Mouse (Mus musculus): ENCODE results near the gene Gm2663. TPM values are rescaled to one million over a fixed set of nuclear protein-coding genes. Genes with fewer than 3 reads are reported as not detected.
"Not testable (repeated sequence)": the region's sequence is repeated elsewhere in the genome, so short reads cannot be mapped to it uniquely, and the experiment has no call there.

The Gm2663 gene
- polyA plus RNA-seq, 1 experiment from 2014 or later = not detected

GRCm38 (mm10) chr6:41032231-41032630 is 33.0 kb upstream of the Gm2663 start:
- Histone ChIP-seq H3K36me3 (ENCODE audit: control insufficient read depth, insufficient read depth, low read length) (no peaks in the 10 kb centered on the region), H3K27me3 (ENCODE audit: control insufficient read depth, insufficient read depth, low read length) (no peaks in the 10 kb centered on the region), H3K4me1 (replicated peaks; ENCODE audit: control insufficient read depth, insufficient read depth, low read length) (no peaks in the 10 kb centered on the region), H3K4me2 (replicated peaks; ENCODE audit: low read depth, low read length) (no peak overlapping the region), H3K9me3 (ENCODE audit: control insufficient read depth, low read length) (no peaks in the 10 kb centered on the region), H3K27ac (ENCODE audit: low read depth, low read length) (no peak overlapping the region), H3K4me3 (ENCODE audit: low read depth, low read length) (no peak overlapping the region), H3K9ac (ENCODE audit: low read depth, low read length) (no peak overlapping the region)
- WGBS = 89% methylated on average over 3 of the region's 3 CpGs
- ATAC-seq (ENCODE audit: low FRiP score) = no peak
- no peak for DNase-seq (ENCODE audit: low spot score)

- H3K4me2 ChIP-seq (replicated peaks; ENCODE audit: low read depth, low read length) = no peak overlapping the region
- H3K27me3 ChIP-seq (ENCODE audit: control insufficient read depth, insufficient read depth, low read length) = no peaks in the 10 kb centered on the region
- H3K27ac ChIP-seq (ENCODE audit: low read depth, low read length) = no peak overlapping the region
- no peak overlapping the region for H3K9ac ChIP-seq (ENCODE audit: low read depth, low read length)
- H3K4me1 ChIP-seq (replicated peaks; ENCODE audit: control insufficient read depth, insufficient read depth, low read length) = no peaks in the 10 kb centered on the region
- H3K9me3 ChIP-seq (ENCODE audit: control insufficient read depth, low read length) = no peaks in the 10 kb centered on the region
- no peaks in the 10 kb centered on the region for H3K36me3 ChIP-seq (ENCODE audit: control insufficient read depth, insufficient read depth, low read length)
- H3K4me3 ChIP-seq (ENCODE audit: low read depth, low read length) = no peak overlapping the region
- DNase-seq (ENCODE audit: low spot score) (no peak), ATAC-seq (ENCODE audit: low FRiP score) (no peak)
- WGBS = 84% methylated on average over 3 of the region's 3 CpGs
These were observed 31.5 kb upstream of the Gm2663 start for GRCm38 (mm10) chr6:41030821-41031220.

- DNase-seq (ENCODE audit: low spot score) = no peak
- Histone ChIP-seq H3K9ac (ENCODE audit: low read depth, low read length) (no peak overlapping the region), H3K4me1 (replicated peaks; ENCODE audit: control insufficient read depth, insufficient read depth, low read length) (no peaks in the 10 kb centered on the region), H3K36me3 (ENCODE audit: control insufficient read depth, insufficient read depth, low read length) (no peaks in the 10 kb centered on the region), H3K27me3 (ENCODE audit: control insufficient read depth, insufficient read depth, low read length) (no peaks in the 10 kb centered on the region), H3K27ac (ENCODE audit: low read depth, low read length) (no peak overlapping the region), H3K9me3 (ENCODE audit: control insufficient read depth, low read length) (no peaks in the 10 kb centered on the region), H3K4me3 (ENCODE audit: low read depth, low read length) (no peak overlapping the region), H3K4me2 (replicated peaks; ENCODE audit: low read depth, low read length) (no peak overlapping the region)
- no peak for ATAC-seq (ENCODE audit: low FRiP score)
- 55% methylated on average over 2 of the region's 2 CpGs for WGBS
These were observed 27.8 kb upstream of the Gm2663 start for GRCm38 (mm10) chr6:41027053-41027452.

- H3K4me2 ChIP-seq (replicated peaks; ENCODE audit: low read depth, low read length) = no peak overlapping the region
- H3K4me3 ChIP-seq (ENCODE audit: low read depth, low read length) = no peak overlapping the region
- no peaks in the 10 kb centered on the region for H3K27me3 ChIP-seq (ENCODE audit: control insufficient read depth, insufficient read depth, low read length)
- no peak overlapping the region for H3K27ac ChIP-seq (ENCODE audit: low read depth, low read length)
- H3K9ac ChIP-seq (ENCODE audit: low read depth, low read length) = no peak overlapping the region
- WGBS = 68% methylated on average over 2 of the region's 2 CpGs
- no peak for ATAC-seq (ENCODE audit: low FRiP score)
- H3K4me1 ChIP-seq (replicated peaks; ENCODE audit: control insufficient read depth, insufficient read depth, low read length) = no peaks in the 10 kb centered on the region
- no peak for DNase-seq (ENCODE audit: low spot score)
- H3K36me3 ChIP-seq (ENCODE audit: control insufficient read depth, insufficient read depth, low read length) = no peaks in the 10 kb centered on the region
- no peaks in the 10 kb centered on the region for H3K9me3 ChIP-seq (ENCODE audit: control insufficient read depth, low read length)
These were observed 26.8 kb upstream of the Gm2663 start for GRCm38 (mm10) chr6:41025873-41026650.

GRCm38 (mm10) chr6:41019140-41019539 is 19.9 kb upstream of the Gm2663 start:
- H3K9me3 ChIP-seq (ENCODE audit: control insufficient read depth, low read length) = no peaks in the 10 kb centered on the region
- DNase-seq (ENCODE audit: low spot score) (no peak), ATAC-seq (ENCODE audit: low FRiP score) (no peak)

GRCm38 (mm10) chr6:41018629-41019028 is 19.4 kb upstream of the Gm2663 start:
- Histone ChIP-seq H3K4me1 (replicated peaks; ENCODE audit: control insufficient read depth, insufficient read depth, low read length) (no peaks in the 10 kb centered on the region), H3K9me3 (ENCODE audit: control insufficient read depth, low read length) (no peaks in the 10 kb centered on the region), H3K4me3 (ENCODE audit: low read depth, low read length) (no peak overlapping the region), H3K9ac (ENCODE audit: low read depth, low read length) (no peak overlapping the region), H3K27me3 (ENCODE audit: control insufficient read depth, insufficient read depth, low read length) (no peaks in the 10 kb centered on the region), H3K4me2 (replicated peaks; ENCODE audit: low read depth, low read length) (no peak overlapping the region), H3K27ac (ENCODE audit: low read depth, low read length) (no peak overlapping the region), H3K36me3 (ENCODE audit: control insufficient read depth, insufficient read depth, low read length) (no peaks in the 10 kb centered on the region)
- 82% methylated on average over 2 of the region's 2 CpGs for WGBS
- ATAC-seq (ENCODE audit: low FRiP score) (no peak), DNase-seq (ENCODE audit: low spot score) (no peak)

More at GRCm38 (mm10) chr6:41019140-41019539, 19.9 kb upstream of the Gm2663 start:
- Histone ChIP-seq H3K36me3 (ENCODE audit: control insufficient read depth, insufficient read depth, low read length) (no peaks in the 10 kb centered on the region), H3K27ac (ENCODE audit: low read depth, low read length) (no peak overlapping the region), H3K9ac (ENCODE audit: low read depth, low read length) (no peak overlapping the region), H3K4me3 (ENCODE audit: low read depth, low read length) (no peak overlapping the region), H3K27me3 (ENCODE audit: control insufficient read depth, insufficient read depth, low read length) (no peaks in the 10 kb centered on the region), H3K4me1 (replicated peaks; ENCODE audit: control insufficient read depth, insufficient read depth, low read length) (no peaks in the 10 kb centered on the region), H3K4me2 (replicated peaks; ENCODE audit: low read depth, low read length) (no peak overlapping the region)
- 85% methylated on average over 2 of the region's 2 CpGs for WGBS

- no peaks in the 10 kb centered on the region for H3K9me3 ChIP-seq (ENCODE audit: control insufficient read depth, low read length)
- no peaks in the 10 kb centered on the region for H3K36me3 ChIP-seq (ENCODE audit: control insufficient read depth, insufficient read depth, low read length)
- H3K27ac ChIP-seq (ENCODE audit: low read depth, low read length) = no peak overlapping the region
- 74% methylated on average over 4 of the region's 4 CpGs for WGBS
- H3K4me2 ChIP-seq (replicated peaks; ENCODE audit: low read depth, low read length) = no peak overlapping the region
- H3K9ac ChIP-seq (ENCODE audit: low read depth, low read length) = no peak overlapping the region
- DNase-seq (ENCODE audit: low spot score) (no peak), ATAC-seq (ENCODE audit: low FRiP score) (peak; percentile 54; the same call in 1 of the 2 replicates)
- no peaks in the 10 kb centered on the region for H3K4me1 ChIP-seq (replicated peaks; ENCODE audit: control insufficient read depth, insufficient read depth, low read length)
- H3K4me3 ChIP-seq (ENCODE audit: low read depth, low read length) = no peak overlapping the region
- H3K27me3 ChIP-seq (ENCODE audit: control insufficient read depth, insufficient read depth, low read length) = no peaks in the 10 kb centered on the region
These were observed 15.8 kb upstream of the Gm2663 start for GRCm38 (mm10) chr6:41015065-41015464.

- ATAC-seq (ENCODE audit: low FRiP score); H3K9me3 ChIP-seq (ENCODE audit: control insufficient read depth, low read length); H3K9ac ChIP-seq (ENCODE audit: low read depth, low read length); H3K36me3 ChIP-seq (ENCODE audit: control insufficient read depth, insufficient read depth, low read length); H3K4me1 ChIP-seq (replicated peaks; ENCODE audit: control insufficient read depth, insufficient read depth, low read length); H3K4me2 ChIP-seq (replicated peaks; ENCODE audit: low read depth, low read length); H3K27me3 ChIP-seq (ENCODE audit: control insufficient read depth, insufficient read depth, low read length); H3K4me3 ChIP-seq (ENCODE audit: low read depth, low read length); DNase-seq (ENCODE audit: low spot score); H3K27ac ChIP-seq (ENCODE audit: low read depth, low read length): not testable (repeated sequence)
- 93% methylated on average over 2 of the region's 2 CpGs for WGBS
These were observed 34.8 kb downstream of the Gm2663 start, which contains the start of gene 1810009J06Rik for GRCm38 (mm10) chr6:40964454-40964853. Gene 1810009J06Rik, plus strand, starts transcription at chr6:40964754.

- WGBS = 66% methylated on average over 2 of the region's 2 CpGs
- Histone ChIP-seq H3K9me3 (ENCODE audit: control insufficient read depth, low read length) (no peaks in the 10 kb centered on the region), H3K27me3 (ENCODE audit: control insufficient read depth, insufficient read depth, low read length) (no peaks in the 10 kb centered on the region), H3K4me3 (ENCODE audit: low read depth, low read length) (no peak overlapping the region), H3K9ac (ENCODE audit: low read depth, low read length) (no peak overlapping the region), H3K27ac (ENCODE audit: low read depth, low read length) (no peak overlapping the region), H3K4me2 (replicated peaks; ENCODE audit: low read depth, low read length) (no peak overlapping the region), H3K4me1 (replicated peaks; ENCODE audit: control insufficient read depth, insufficient read depth, low read length) (no peaks in the 10 kb centered on the region), H3K36me3 (ENCODE audit: control insufficient read depth, insufficient read depth, low read length) (no peaks in the 10 kb centered on the region)
- ATAC-seq (ENCODE audit: low FRiP score) = no peak
- no peak for DNase-seq (ENCODE audit: low spot score)
These were observed 45.6 kb downstream of the Gm2663 start for GRCm38 (mm10) chr6:40953716-40954115.

All from hindbrain, embryonic 11.5 days (tissue).